Mouse (Mus musculus): Measurements from ENCODE around the gene Akt2. TPM values are rescaled to one million over a fixed set of nuclear protein-coding genes. Genes with fewer than 3 reads are reported as not detected.

Akt2 gene
- total and polyA plus RNA-seq, 3 experiments: 134 to 219 (median 181) TPM

DNA sequence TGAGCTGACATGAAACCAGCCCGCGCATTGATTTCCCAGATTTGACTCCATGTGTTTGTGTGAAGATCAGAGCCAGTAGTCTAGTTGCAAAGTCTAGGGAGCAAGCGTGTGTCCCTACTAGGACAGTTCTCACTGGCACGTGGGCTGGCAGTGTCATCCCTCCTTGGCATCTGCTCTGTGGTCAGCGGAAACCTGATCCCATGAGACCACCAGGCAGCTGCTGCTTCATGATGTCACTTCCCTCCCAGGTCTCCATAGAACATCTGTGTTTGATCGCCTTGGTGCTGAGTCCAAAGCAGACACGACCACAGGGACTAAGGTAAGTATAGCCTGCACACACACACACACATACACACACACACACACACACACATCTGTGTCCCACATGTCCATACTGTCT lies 12.9 kb upstream of the Akt2 start:
- intact Hi-C loops (cut with DNase I): no loop called here
- Histone ChIP-seq H3K27me3 (ENCODE audit: control insufficient read depth, insufficient read depth, low read length) (no peaks in the 10 kb centered on the region), H3K4me3 (no peak overlapping the region), H3K27ac (no peak overlapping the region), H3K36me3 (ENCODE audit: control insufficient read depth, insufficient read depth, low read length) (no peaks in the 10 kb centered on the region), H3K79me2 (replicated peaks; ENCODE audit: control insufficient read depth, insufficient read depth, low read length) (no peaks in the 10 kb centered on the region), H3K4me1 (ENCODE audit: control insufficient read depth, insufficient read depth, low read length) (peaks cover 3% of the 10 kb centered on the region), H3K9ac (ENCODE audit: low read depth, low read length) (no peak overlapping the region; the same call in 1 of the 2 replicates)
- no peak for TF ChIP-seq POLR2A (IDR thresholded peaks at IDR 0.05; ENCODE audit: insufficient read depth, low read depth, low read length)
- TF ChIP-seq EP300 (IDR thresholded peaks at IDR 0.05; ENCODE audit: insufficient read depth, low read depth, low read length): 0 out of 2 replicates have a peak, but pooled peaks have one; percentile 34
- no peak for DNase-seq
- WGBS: 44% methylated on average over 7 of the region's 7 CpGs

DNA sequence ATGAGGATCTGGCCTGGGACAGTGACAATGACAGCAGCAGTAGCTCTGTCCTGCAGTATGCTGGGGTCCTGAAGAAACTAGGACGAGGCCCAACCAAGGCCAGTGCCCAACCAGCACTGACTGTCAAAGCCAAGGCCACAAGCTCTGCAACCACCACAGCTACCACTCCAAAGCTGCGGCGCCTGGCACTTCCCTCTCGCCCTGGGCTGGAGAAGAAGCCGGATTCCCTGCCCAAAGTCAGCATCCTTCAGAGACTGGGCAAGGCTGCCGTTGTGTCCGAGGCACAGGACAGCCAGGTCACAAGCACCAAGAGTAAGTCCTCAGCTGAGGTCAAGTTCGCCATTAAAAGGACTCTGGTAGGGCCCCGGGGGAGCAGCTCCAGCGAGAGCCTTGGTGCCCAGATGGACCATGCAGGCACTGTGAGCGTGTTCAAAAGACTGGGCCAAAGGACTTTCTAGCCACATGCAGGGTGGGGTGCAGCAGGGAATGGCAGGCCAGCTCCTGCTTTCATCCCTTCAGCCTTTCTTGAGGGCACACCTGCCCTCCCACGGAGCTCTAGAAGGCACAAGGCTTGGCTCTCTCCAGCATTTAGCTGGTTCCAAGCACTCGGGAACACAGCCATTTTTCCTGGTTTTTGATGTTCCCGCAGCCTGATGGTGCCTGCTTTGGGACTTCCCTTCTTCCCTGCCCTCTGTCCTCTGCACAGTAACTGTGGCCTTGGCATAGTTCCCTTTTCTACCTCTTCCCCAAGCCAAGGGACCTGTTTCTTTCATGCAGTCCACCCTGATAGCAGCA lies 10.8 kb upstream of the Akt2 start:
- no peaks in the 10 kb centered on the region for H3K27me3 ChIP-seq (ENCODE audit: control insufficient read depth, insufficient read depth, low read length)
- H3K79me2 ChIP-seq (replicated peaks; ENCODE audit: control insufficient read depth, insufficient read depth, low read length): no peaks in the 10 kb centered on the region
- H3K27ac ChIP-seq: no peak overlapping the region
- no peaks in the 10 kb centered on the region for H3K36me3 ChIP-seq (ENCODE audit: control insufficient read depth, insufficient read depth, low read length)
- peaks cover 3% of the 10 kb centered on the region for H3K4me1 ChIP-seq (ENCODE audit: control insufficient read depth, insufficient read depth, low read length)
- TF ChIP-seq CTCF (IDR thresholded peaks at IDR 0.05) (no peak), POLR2A (IDR thresholded peaks at IDR 0.05; ENCODE audit: insufficient read depth, low read depth, low read length) (no peak)
- no peak overlapping the region for H3K4me3 ChIP-seq
- DNase-seq: no peak
- 87% methylated on average over 14 of the region's 14 CpGs for WGBS
- H3K9ac ChIP-seq (ENCODE audit: low read depth, low read length): no peak overlapping the region
- intact Hi-C loops (cut with DNase I): no loop called here

- intact Hi-C loops (cut with DNase I): no loop called here
- Histone ChIP-seq H3K9ac (ENCODE audit: low read depth, low read length) (no peak overlapping the region), H3K4me1 (ENCODE audit: control insufficient read depth, insufficient read depth, low read length) (no peaks in the 10 kb centered on the region; the same call in 1 of the 2 replicates), H3K4me3 (no peak overlapping the region), H3K27ac (no peak overlapping the region), H3K27me3 (ENCODE audit: control insufficient read depth, insufficient read depth, low read length) (no peaks in the 10 kb centered on the region), H3K79me2 (replicated peaks; ENCODE audit: control insufficient read depth, insufficient read depth, low read length) (no peaks in the 10 kb centered on the region), H3K36me3 (ENCODE audit: control insufficient read depth, insufficient read depth, low read length) (no peaks in the 10 kb centered on the region)
- 91% methylated on average over 2 of the region's 2 CpGs for WGBS
- TF ChIP-seq EP300 (IDR thresholded peaks at IDR 0.05; ENCODE audit: insufficient read depth, low read depth, low read length) (no peak), POLR2A (IDR thresholded peaks at IDR 0.05; ENCODE audit: insufficient read depth, low read depth, low read length) (no peak), CTCF (IDR thresholded peaks at IDR 0.05) (no peak)
- no peak for DNase-seq
These were observed 4.5 kb upstream of the Akt2 start for GRCm38 (mm10) chr7:27586861-27587260.

- 77% methylated on average over 2 of the region's 2 CpGs for WGBS
- no peaks in the 10 kb centered on the region for H3K27me3 ChIP-seq (ENCODE audit: control insufficient read depth, insufficient read depth, low read length)
- DNase-seq: no peak
- H3K9ac ChIP-seq (ENCODE audit: low read depth, low read length): no peak overlapping the region
- H3K27ac ChIP-seq: no peak overlapping the region
- no peaks in the 10 kb centered on the region for H3K79me2 ChIP-seq (replicated peaks; ENCODE audit: control insufficient read depth, insufficient read depth, low read length)
- no peaks in the 10 kb centered on the region; the same call in 1 of the 2 replicates for H3K4me1 ChIP-seq (ENCODE audit: control insufficient read depth, insufficient read depth, low read length)
- intact Hi-C loops (cut with DNase I): no loop called here
- H3K4me3 ChIP-seq: no peak overlapping the region
- H3K36me3 ChIP-seq (ENCODE audit: control insufficient read depth, insufficient read depth, low read length): no peaks in the 10 kb centered on the region
- TF ChIP-seq CTCF (IDR thresholded peaks at IDR 0.05) (peak; percentile 46), EP300 (IDR thresholded peaks at IDR 0.05; ENCODE audit: insufficient read depth, low read depth, low read length) (no peak), POLR2A (IDR thresholded peaks at IDR 0.05; ENCODE audit: insufficient read depth, low read depth, low read length) (no peak)
These were observed 3.6 kb upstream of the Akt2 start for GRCm38 (mm10) chr7:27587741-27588140.

- Histone ChIP-seq H3K36me3 (ENCODE audit: control insufficient read depth, insufficient read depth, low read length) (no peaks in the 10 kb centered on the region; the same call in 1 of the 2 replicates), H3K4me1 (ENCODE audit: control insufficient read depth, insufficient read depth, low read length) (peaks cover 12% of the 10 kb centered on the region), H3K79me2 (replicated peaks; ENCODE audit: control insufficient read depth, insufficient read depth, low read length) (peaks cover 4% of the 10 kb centered on the region), H3K9ac (ENCODE audit: low read depth, low read length) (no peak overlapping the region), H3K4me3 (no peak overlapping the region), H3K27ac (no peak overlapping the region), H3K27me3 (ENCODE audit: control insufficient read depth, insufficient read depth, low read length) (no peaks in the 10 kb centered on the region)
- 95% methylated on average over 4 of the region's 4 CpGs for WGBS
- no peak for DNase-seq
- TF ChIP-seq POLR2A (IDR thresholded peaks at IDR 0.05; ENCODE audit: insufficient read depth, low read depth, low read length) (no peak), CTCF (IDR thresholded peaks at IDR 0.05) (no peak), EP300 (IDR thresholded peaks at IDR 0.05; ENCODE audit: insufficient read depth, low read depth, low read length) (no peak)
- intact Hi-C loops (cut with DNase I): loop anchor here (5.0 kb wide), 3 partner anchors 83 to 258 kb away; partner anchors contain the start of gene Zfp607b
These were observed 1.3 kb upstream of the Akt2 start for GRCm38 (mm10) chr7:27590088-27590487.

DNA sequence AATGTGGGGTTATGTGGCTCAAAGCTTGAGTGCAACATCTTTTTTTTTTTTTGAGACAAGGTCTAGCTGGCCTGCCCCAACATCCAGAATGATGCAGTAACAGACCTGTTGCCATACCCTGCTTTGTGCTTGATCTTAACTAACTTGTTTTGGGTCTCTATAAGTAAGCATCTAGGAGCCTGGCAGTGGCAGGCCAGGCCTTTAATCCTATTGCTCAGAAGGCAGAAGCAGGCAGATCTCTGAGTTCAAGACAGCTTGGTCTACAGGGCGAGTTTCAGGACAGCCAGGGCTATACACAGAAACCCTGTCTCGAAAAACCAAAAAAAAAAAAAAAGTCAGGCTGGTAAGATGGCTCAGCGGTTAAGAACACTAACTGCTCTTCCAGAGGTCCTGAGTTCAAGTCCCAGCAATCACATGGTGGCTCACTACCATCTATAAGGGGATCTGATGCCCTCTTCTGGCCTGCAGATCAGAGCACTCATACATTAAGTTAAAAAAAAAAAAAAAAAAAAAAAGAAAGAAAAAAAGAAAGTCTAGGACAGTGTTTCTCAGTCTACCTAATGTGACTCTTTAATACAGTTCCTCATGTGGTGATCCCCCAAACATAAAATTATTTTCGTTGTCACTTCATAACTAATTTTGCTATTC lies 662 bp upstream of the Akt2 start:
- intact Hi-C loops (cut with DNase I): loop anchor here (5.0 kb wide), 3 partner anchors 83 to 258 kb away; partner anchors contain the start of gene Zfp607b
- Histone ChIP-seq H3K4me1 (ENCODE audit: control insufficient read depth, insufficient read depth, low read length) (peaks cover 14% of the 10 kb centered on the region), H3K4me3 (peak overlapping the region; percentile 45), H3K79me2 (replicated peaks; ENCODE audit: control insufficient read depth, insufficient read depth, low read length) (peaks cover 5% of the 10 kb centered on the region), H3K27me3 (ENCODE audit: control insufficient read depth, insufficient read depth, low read length) (no peaks in the 10 kb centered on the region), H3K9ac (ENCODE audit: low read depth, low read length) (no peak overlapping the region; the same call in 1 of the 2 replicates), H3K27ac (peak overlapping the region; percentile 99), H3K36me3 (ENCODE audit: control insufficient read depth, insufficient read depth, low read length) (no peaks in the 10 kb centered on the region; the same call in 1 of the 2 replicates)
- WGBS: 56% methylated on average over 4 of the region's 4 CpGs
- DNase-seq: no peak
- TF ChIP-seq EP300 (IDR thresholded peaks at IDR 0.05; ENCODE audit: insufficient read depth, low read depth, low read length): no peak
- TF ChIP-seq CTCF (IDR thresholded peaks at IDR 0.05): peak; percentile 52

Measured in heart, adult 2 months (tissue).